Mouse (Mus musculus) left cerebral cortex, postnatal 25 days (tissue): ENCODE data around the gene H1f0. TPM values are rescaled to one million over a fixed set of nuclear protein-coding genes. Genes with fewer than 3 reads are reported as not detected.
"Not testable (repeated sequence)": the region's sequence is repeated elsewhere in the genome, so short reads cannot be mapped to it uniquely, and the experiment has no call there.

Experiments
- DNase-seq, 2 experiments: peaks; one replicate each; pipeline ENCODE4 v3.0.0; 2022; ENCODE audit warnings: low spot score in 2 of 2, mixed read lengths in 1 of 2
- intact Hi-C: fragments of 180-260 bp; cut with DNase I; formaldehyde crosslinking; loops from one replicate; pipeline ENCODE4 v1.15.1; 2025
- total RNA-seq, 2 experiments: library from RNA; stranded (reverse); gene quantifications; 2 replicates each; pipeline ENCODE4 v1.2.3; 2021

H1f0 gene
- total RNA-seq, 2 experiments from 2014 or later: 91.8 to 96.6 TPM

GRCm38 (mm10) chr15:79001559-79001958, 26.7 kb upstream of the H1f0 start:
- intact Hi-C loops: no loop called here
- DNase-seq: no peak

- DNase-seq: no peak
- intact Hi-C loops: no loop called here
Measured at GRCm38 (mm10) chr15:79002036-79002435, 26.2 kb upstream of the H1f0 start.

- DNase-seq: no peak
- intact Hi-C loops: no loop called here
Measured at GRCm38 (mm10) chr15:79003079-79003478, 25.2 kb upstream of the H1f0 start.

GRCm38 (mm10) chr15:79005581-79005980, 22.7 kb upstream of the H1f0 start:
- DNase-seq: no peak
- intact Hi-C loops: no loop called here

GRCm38 (mm10) chr15:79006638-79007037, 21.6 kb upstream of the H1f0 start:
- intact Hi-C loops: no loop called here
- DNase-seq: peak in 1 of 2 experiments; percentile 40

- intact Hi-C loops: no loop called here
- DNase-seq: no peak
Measured at GRCm38 (mm10) chr15:79007059-79007458, 21.2 kb upstream of the H1f0 start.

- DNase-seq, intact Hi-C loops: not testable (repeated sequence)
Measured at GRCm38 (mm10) chr15:79007836-79008235, 20.4 kb upstream of the H1f0 start.

- intact Hi-C loops: no loop called here
- no peak for DNase-seq
Measured at GRCm38 (mm10) chr15:79009734-79010133, 18.5 kb upstream of the H1f0 start.

GRCm38 (mm10) chr15:79011550-79011949, 16.7 kb upstream of the H1f0 start:
- intact Hi-C loops: no loop called here
- DNase-seq: no peak

- intact Hi-C loops: no loop called here
- no peak for DNase-seq
Measured at GRCm38 (mm10) chr15:79013382-79013781, 14.9 kb upstream of the H1f0 start.

- intact Hi-C loops: no loop called here
- no peak for DNase-seq
Measured at GRCm38 (mm10) chr15:79018191-79018590, 10.1 kb upstream of the H1f0 start.

GRCm38 (mm10) chr15:79018886-79019285, 9.4 kb upstream of the H1f0 start:
- no peak for DNase-seq
- intact Hi-C loops: no loop called here

GRCm38 (mm10) chr15:79022671-79023230, 5.5 kb upstream of the H1f0 start:
- intact Hi-C loops: no loop called here
- no peak for DNase-seq

GRCm38 (mm10) chr15:79023366-79023765, 4.9 kb upstream of the H1f0 start:
- intact Hi-C loops: no loop called here
- no peak for DNase-seq

GRCm38 (mm10) chr15:79025687-79026308, 2.5 kb upstream of the H1f0 start:
- DNase-seq: peak in 1 of 2 experiments; percentile 43
- intact Hi-C loops: no loop called here

- DNase-seq: no peak
- intact Hi-C loops: no loop called here
Measured at GRCm38 (mm10) chr15:79026511-79027290, 1.5 kb upstream of the H1f0 start.

GRCm38 (mm10) chr15:79027291-79028205, 702 bp upstream of the H1f0 start:
- intact Hi-C loops: no loop called here

GRCm38 (mm10) chr15:79028823-79029484, 704 bp downstream of the H1f0 start:
- DNase-seq: no peak
- intact Hi-C loops: no loop called here

More at GRCm38 (mm10) chr15:79027291-79028205, 702 bp upstream of the H1f0 start:
- no peak for DNase-seq

GRCm38 (mm10) chr15:79029519-79030241, 1.4 kb downstream of the H1f0 start:
- no peak for DNase-seq
- intact Hi-C loops: no loop called here
